Mouse (Mus musculus) thymus, adult 2 months (tissue): ENCODE results near the gene Zfp983. TPM values are rescaled to one million over a fixed set of nuclear protein-coding genes. Genes with fewer than 3 reads are reported as not detected.

ENCODE experiments used
- DNase-seq: peaks from one replicate; pipeline ENCODE4 v3.0.0; 2021
- H3K27ac ChIP-seq: fragments of 200-500 bp; 2 replicates; pipeline ENCODE4 v1.5.1; 2012; ENCODE audit warnings: low read length, control low read depth; ENCODE audit not compliant: control insufficient read depth, insufficient read depth
- H3K27me3 ChIP-seq: fragments of 200-500 bp; 2 replicates; pipeline ENCODE4 v1.6.1; 2012; ENCODE audit warnings: mild to moderate bottlenecking, low read length, moderate library complexity, mixed read lengths; ENCODE audit not compliant: control insufficient read depth, insufficient read depth
- H3K36me3 ChIP-seq: fragments of 200-500 bp; 2 replicates; pipeline ENCODE4 v1.6.1; 2012; ENCODE audit warnings: mild to moderate bottlenecking, low read length, moderate library complexity; ENCODE audit not compliant: control insufficient read depth, insufficient read depth
- H3K4me1 ChIP-seq: fragments of 200-500 bp; replicated peaks from 2 replicates; pipeline ENCODE4 v1.6.1; 2012; ENCODE audit warnings: low read length; ENCODE audit not compliant: control insufficient read depth, insufficient read depth
- H3K4me3 ChIP-seq: fragments of 200-500 bp; 2 replicates; pipeline ENCODE4 v1.5.1; 2012; ENCODE audit warnings: mild to moderate bottlenecking, low read length, control low read depth, moderate library complexity; ENCODE audit not compliant: control insufficient read depth, insufficient read depth
- CTCF ChIP-seq: fragments of 200-500 bp; IDR thresholded peaks from 2 replicates; pipeline ENCODE4 v1.5.1; 2012; ENCODE audit warnings: mild to moderate bottlenecking, control low read depth, low read length, moderate library complexity, borderline replicate concordance; ENCODE audit not compliant: control insufficient read depth, poor library complexity, insufficient read depth; ENCODE audit errors: extremely low read depth
- POLR2A ChIP-seq: fragments of 200-500 bp; IDR thresholded peaks from 2 replicates; pipeline ENCODE4 v1.6.1; 2012; ENCODE audit warnings: mild to moderate bottlenecking, low read length, control low read depth, moderate library complexity; ENCODE audit not compliant: control insufficient read depth, poor library complexity, insufficient read depth; ENCODE audit errors: extremely low read depth
- WGBS: fragments of 180-500 bp; shearing (Covaris S2); methylation state at CpG from one replicate; pipeline ENCODE4 v1.1.7; 2018; 5-methylcytosine and 5-hydroxymethylcytosine counted together
- polyA plus RNA-seq: library from polyadenylated mRNA; depleted of rRNA; stranded (reverse); fragments of >200 nt; gene quantifications from 2 replicates; pipeline ENCODE4 v1.2.3, GENCODE M21; 2012; rRNA removed

Gene Zfp983
- polyA plus RNA-seq, 1 experiment = 1.6 TPM

DNA sequence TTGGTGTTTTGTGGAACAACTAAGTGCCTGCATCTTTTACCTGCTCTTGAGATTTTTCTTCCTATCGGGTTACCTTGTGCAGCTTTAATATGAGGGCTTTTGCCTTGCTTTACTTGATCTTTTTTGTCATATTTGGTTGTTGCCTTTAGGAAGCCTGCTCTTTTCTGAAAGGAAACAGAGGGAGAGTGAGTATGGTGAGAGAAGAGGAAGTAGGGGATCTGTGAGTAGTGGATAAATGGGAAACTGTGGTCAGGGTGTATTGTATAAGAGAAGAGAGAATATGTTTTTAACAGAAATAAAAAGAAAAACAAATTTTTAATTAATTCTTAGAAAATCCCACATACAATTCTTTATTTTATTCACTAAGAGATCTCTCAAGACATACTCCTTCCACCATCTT lies 53.0 kb downstream of the Zfp983 start:
- Histone ChIP-seq H3K27ac (no peak overlapping the region), H3K4me3 (no peak overlapping the region), H3K36me3 (no peaks in the 10 kb centered on the region), H3K4me1 (peaks cover 3% of the 10 kb centered on the region), H3K27me3 (no peaks in the 10 kb centered on the region)
- 12% methylated on average over 1 of the region's 1 CpGs for WGBS
- TF ChIP-seq POLR2A = no peak
- TF ChIP-seq CTCF = no peak
- no peak for DNase-seq

DNA sequence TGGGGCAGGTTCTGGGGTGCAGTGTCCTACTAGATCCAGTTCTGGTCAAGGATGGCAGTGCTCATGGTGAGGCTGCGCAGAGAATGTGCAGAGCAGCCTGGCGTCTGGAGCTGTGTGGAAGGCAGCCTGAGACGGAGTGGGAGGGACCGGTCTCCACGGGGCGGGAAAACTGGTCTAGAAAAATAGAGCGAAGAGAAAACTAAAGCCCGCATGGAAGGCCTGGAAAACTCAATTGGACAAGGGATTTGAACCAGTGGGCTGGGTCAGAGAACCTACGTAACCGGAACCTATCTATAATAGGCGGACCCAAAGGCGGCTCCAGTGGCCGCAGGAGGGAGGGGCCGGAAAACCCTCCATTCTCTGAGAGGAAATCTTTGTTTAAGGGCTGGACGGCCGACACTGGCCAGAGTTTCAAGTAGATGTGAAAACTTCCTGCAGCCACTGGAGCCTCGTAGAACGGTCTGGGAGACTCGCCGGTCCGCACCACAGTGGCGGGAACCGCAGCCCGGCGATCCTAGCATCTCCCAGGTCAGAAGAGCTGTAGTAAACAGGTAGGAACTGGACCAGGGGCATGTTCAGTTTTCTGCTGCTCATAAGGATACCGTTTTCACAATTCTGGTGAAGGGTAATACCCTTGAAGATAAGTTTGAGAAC lies 57.0 kb downstream of the Zfp983 start, which contains the start of gene Zfp760:
TSS of gene Zfp760 (plus strand) at position 399 of the 654 bp plus-strand sequence.
- Histone ChIP-seq H3K27me3 (no peaks in the 10 kb centered on the region), H3K4me3 (peak within 1 kb of the TSS; percentile 55), H3K4me1 (peaks cover 3% of the 10 kb centered on the region), H3K27ac (no peak within 1 kb of the TSS), H3K36me3 (no peaks in the 10 kb centered on the region)
- WGBS = 7% methylated on average over 26 of the region's 26 CpGs
- TF ChIP-seq CTCF = peak; percentile 12; the same call in 1 of the 2 replicates
- TF ChIP-seq POLR2A = no peak
- DNase-seq = peak; percentile 57

GRCm38 (mm10) chr17:21708401-21708800 lies 58.0 kb downstream of the Zfp983 start:
- DNase-seq = no peak
- WGBS = 11% methylated on average over 2 of the region's 2 CpGs

More at GRCm38 (mm10) chr17:21708401-21708800, 58.0 kb downstream of the Zfp983 start:
- Histone ChIP-seq H3K27me3 (no peaks in the 10 kb centered on the region), H3K36me3 (no peaks in the 10 kb centered on the region), H3K4me3 (no peak overlapping the region), H3K4me1 (peaks cover 3% of the 10 kb centered on the region), H3K27ac (no peak overlapping the region)
- TF ChIP-seq POLR2A (no peak), CTCF (no peak)

Other genes starting within 250 kb of the Zfp983 start
- 1.4 and 2.0 TPM in 2 replicates for gene Zfp54, start 227.4 kb upstream of the Zfp983 start, polyA plus RNA-seq
- 2.0 and 2.7 TPM in 2 replicates for gene Zfp51, start 200.2 kb upstream of the Zfp983 start, polyA plus RNA-seq
- gene Zfp53, start 161.6 kb upstream of the Zfp983 start, polyA plus RNA-seq = 2.9 and 3.7 TPM in 2 replicates
- 0.47 and 0.73 TPM in 2 replicates for gene Zfp52, start 115.1 kb upstream of the Zfp983 start, polyA plus RNA-seq
- gene Zfp948, start 83.6 kb upstream of the Zfp983 start, polyA plus RNA-seq = 0.14 and 0.44 TPM in 2 replicates
- not detected in 2 replicates for gene Gm10226, start 41.2 kb downstream of the Zfp983 start, polyA plus RNA-seq
- 0.61 and 0.78 TPM in 2 replicates for gene Zfp760, start 57.1 kb downstream of the Zfp983 start, polyA plus RNA-seq
- 1.2 and 1.4 TPM in 2 replicates for gene Zfp229, start 80.2 kb downstream of the Zfp983 start, polyA plus RNA-seq
- gene Zfp820, start 195.1 kb downstream of the Zfp983 start, polyA plus RNA-seq = 0.19 and 0.35 TPM in 2 replicates